Mouse (Mus musculus) liver, postnatal 0 days (tissue): ENCODE data around the gene Tbc1d21.

Experiments used
- CTCF ChIP-seq: sonication (generic); IDR thresholded peaks from 2 replicates; pipeline ENCODE4 v1.5.1; 2016; ENCODE audit warnings: antibody characterized with exemption, low read depth
- EP300 ChIP-seq: IDR thresholded peaks from 2 replicates; pipeline ENCODE4 v1.6.1; 2016; ENCODE audit warnings: antibody characterized with exemption, low read depth, mild to moderate bottlenecking

DNA sequence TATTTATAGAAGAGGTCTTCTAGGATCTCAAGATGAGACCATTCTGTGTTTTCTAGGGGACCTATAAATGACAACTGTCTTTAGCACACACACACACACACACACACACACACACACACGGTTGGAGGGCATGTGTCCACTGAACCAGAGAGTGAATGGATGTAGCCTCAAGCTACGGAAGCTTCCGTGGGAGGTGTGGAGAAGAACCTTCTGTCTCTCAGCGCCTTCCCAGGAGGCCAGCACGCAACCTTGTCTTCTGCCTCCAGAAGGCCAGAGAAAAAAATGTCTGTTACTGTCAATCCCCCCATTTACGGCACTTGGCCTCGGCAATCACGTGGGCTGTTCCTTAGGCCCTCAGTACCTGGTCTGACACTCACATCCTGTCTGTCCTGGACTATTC, 5.9 kb downstream of the Tbc1d21 start:
- TF ChIP-seq EP300, result no peak
- no peak for TF ChIP-seq CTCF
